In the genomic region with DNA sequence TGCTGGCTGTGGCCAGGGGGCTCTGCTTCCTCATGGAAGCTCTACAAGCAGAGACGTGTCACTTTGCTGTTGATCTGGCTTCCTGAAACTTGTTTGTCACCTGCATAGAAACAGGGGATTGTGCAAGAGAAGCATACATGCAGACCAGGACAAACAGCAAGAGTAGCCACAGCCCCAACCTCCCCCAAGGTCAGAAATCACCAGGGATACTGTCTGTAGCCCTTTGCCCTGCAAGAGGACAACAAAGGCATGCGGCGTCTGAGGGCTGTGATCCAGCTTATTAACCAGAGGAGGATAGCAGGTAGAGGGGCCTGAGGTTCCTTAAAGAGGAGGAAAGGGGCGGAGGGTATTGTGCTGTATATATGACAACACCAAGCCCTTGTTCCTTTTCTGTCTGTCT, we compare ENCODE assay signal across 30 mouse cellular contexts. TPM values are rescaled to one million over a fixed set of nuclear protein-coding genes. Genes with fewer than 3 reads are reported as not detected.
DNase-seq lines count a peak whose midpoint lies in the region; ATAC-seq and TF ChIP-seq lines count a peak whose summit lies in the region.
"Had no signal": no experiment of that assay in that cellular context is flagged by ENCODE, and none has a peak within 500 bp of the region (broad histone marks: within the 10 kb centered on the region; RNA-seq: fewer than 3 reads in every experiment).

No protein-coding gene starts in this region.

- no peaks in the 10 kb centered on the region for H3K36me3 ChIP-seq in kidney, adult 2 months (ENCODE audit: control insufficient read depth, insufficient read depth, low read length)
- H3K36me3 ChIP-seq in kidney, embryonic 14.5 days (ENCODE audit: control insufficient read depth, insufficient read depth, low read length): no peaks in the 10 kb centered on the region
- no peaks in the 10 kb centered on the region for H3K36me3 ChIP-seq in liver, embryonic 14.5 days (replicated peaks; ENCODE audit: control insufficient read depth, insufficient read depth, low read depth)
- H3K36me3 ChIP-seq: forebrain, embryonic 10.5 days; G1E; heart, embryonic 15.5 days; hindbrain, embryonic 13.5 days; limb, embryonic 10.5 days; midbrain, embryonic 13.5 days had no signal

- no peak for TF ChIP-seq POLR2A in kidney, adult 2 months (IDR thresholded peaks at IDR 0.05; ENCODE audit: low read depth, low read length)

- no peak for ATAC-seq in kidney, embryonic 14.5 days (ENCODE audit: low FRiP score, low TSS enrichment)
- ATAC-seq in liver, embryonic 14.5 days (ENCODE audit: insufficient read depth): peak; percentile 5; the same call in 1 of the 2 replicates
- 0 out of 2 replicates have a peak, but pooled peaks have one; percentile 34 for ATAC-seq in neutrophil, adult 5-6 weeks (ENCODE audit: extremely low read depth, insufficient number of reproducible peaks, low FRiP score, poor library complexity, severe bottlenecking)
- ATAC-seq: forebrain, postnatal 0 days; midbrain, embryonic 13.5 days; Patski had no signal

- H3K4me1 ChIP-seq in kidney, adult 2 months (ENCODE audit: control insufficient read depth, insufficient read depth, low read length): peaks cover 13% of the 10 kb centered on the region; the same call in 1 of the 2 replicates
- no peaks in the 10 kb centered on the region for H3K4me1 ChIP-seq in kidney, embryonic 14.5 days (ENCODE audit: control insufficient read depth, insufficient read depth, low read length)
- H3K4me1 ChIP-seq in liver, embryonic 14.5 days (replicated peaks; ENCODE audit: control insufficient read depth in 2 of 2, insufficient read depth in 2 of 2, low read length in 1 of 2): peaks cover 0 to 10% of the 10 kb centered on the region in 2 experiments; a peak in 2 of 4 replicates
- H3K4me1 ChIP-seq: forebrain, embryonic 10.5 days; hindbrain, embryonic 13.5 days; midbrain, embryonic 13.5 days had no signal

- no peaks in the 10 kb centered on the region for H3K9me3 ChIP-seq in kidney, embryonic 14.5 days (ENCODE audit: control insufficient read depth, low read length)
- H3K9me3 ChIP-seq in liver, embryonic 14.5 days (ENCODE audit: control insufficient read depth, low read length): no peaks in the 10 kb centered on the region
- H3K9me3 ChIP-seq: forebrain, embryonic 10.5 days; G1E; heart, embryonic 15.5 days; hindbrain, embryonic 13.5 days; limb, embryonic 10.5 days; midbrain, embryonic 13.5 days had no signal

- H3K27ac ChIP-seq in kidney, adult 2 months (ENCODE audit: insufficient read depth, low read depth, low read length): peak overlapping the region; percentile 28; the same call in 1 of the 2 replicates
- no peak overlapping the region for H3K27ac ChIP-seq in kidney, embryonic 14.5 days (ENCODE audit: low read depth, low read length)
- H3K27ac ChIP-seq in liver, embryonic 14.5 days: no peak overlapping the region
- H3K27ac ChIP-seq: forebrain, embryonic 10.5 days; heart, embryonic 15.5 days; hindbrain, embryonic 13.5 days; limb, embryonic 10.5 days; midbrain, embryonic 13.5 days had no signal

- no peak overlapping the region for H3K4me2 ChIP-seq in kidney, embryonic 14.5 days (replicated peaks; ENCODE audit: low read depth, low read length)
- no peak overlapping the region for H3K4me2 ChIP-seq in liver, embryonic 14.5 days (ENCODE audit: low read depth)
- H3K4me2 ChIP-seq: heart, embryonic 15.5 days; hindbrain, embryonic 13.5 days; midbrain, embryonic 13.5 days had no signal

- no peak for TF ChIP-seq CTCF in kidney, adult 2 months (conservative IDR thresholded peaks at IDR 0.05; ENCODE audit: insufficient read depth, insufficient read length, low read depth, low read length)
- no peak for TF ChIP-seq CTCF in liver, embryonic 14.5 days (IDR thresholded peaks at IDR 0.05; ENCODE audit: low read depth)

- H3K27me3 ChIP-seq in kidney, adult 2 months (replicated peaks; ENCODE audit: control insufficient read depth, insufficient read depth, low read length): no peaks in the 10 kb centered on the region
- H3K27me3 ChIP-seq in kidney, embryonic 14.5 days (ENCODE audit: control insufficient read depth, insufficient read depth, low read length): no peaks in the 10 kb centered on the region
- no peaks in the 10 kb centered on the region for H3K27me3 ChIP-seq in liver, embryonic 14.5 days (ENCODE audit: control insufficient read depth, insufficient read depth, low read length)
- H3K27me3 ChIP-seq: CH12.LX, Patski had no signal

- H3K9ac ChIP-seq in kidney, embryonic 14.5 days (ENCODE audit: low read depth, low read length): no peak overlapping the region
- no peak overlapping the region for H3K9ac ChIP-seq in liver, embryonic 14.5 days (replicated peaks)
- H3K9ac ChIP-seq: forebrain, postnatal 0 days; heart, embryonic 15.5 days; hindbrain, embryonic 13.5 days; midbrain, embryonic 13.5 days had no signal

- 50% methylated on average over 4 of the region's 4 CpGs for WGBS in kidney, adult 2 months
- 68% methylated on average over 4 of the region's 4 CpGs for WGBS in kidney, embryonic 14.5 days
- WGBS in liver, embryonic 14.5 days (ENCODE audit: insufficient replicate concordance): 48% methylated on average over 4 of the region's 4 CpGs

- peak; percentile 86 for DNase-seq in kidney, adult 2 months
- DNase-seq in kidney, adult 9 months: peak; percentile 85
- DNase-seq in liver, embryonic 14.5 days (ENCODE audit: low read depth in 3 of 3, low spot score in 3 of 3): no peak
- DNase-seq in cerebellum, adult 8-10 months: no peak
- no peak for DNase-seq in thymus, adult 18-20 months
- no peak for DNase-seq in adrenal gland, adult 8-10 months
- DNase-seq: cerebellum, adult 11-12 months; cerebellum, postnatal 14 days; forebrain, postnatal 0 days; gastrocnemius, postnatal 36 days; heart, postnatal 36 days; lung, adult 2 months; lung, postnatal 14 days; right cerebral cortex, postnatal 14 days; thymus, postnatal 14 days had no signal

- TF ChIP-seq EP300 in liver, embryonic 14.5 days (IDR thresholded peaks at IDR 0.05; ENCODE audit: low read depth): no peak

- no peak overlapping the region for H3K4me3 ChIP-seq in kidney, adult 2 months (ENCODE audit: insufficient read depth, low read depth, low read length)
- no peak overlapping the region for H3K4me3 ChIP-seq in kidney, embryonic 14.5 days (ENCODE audit: low read length)
- no peak overlapping the region for H3K4me3 ChIP-seq in liver, embryonic 14.5 days (ENCODE audit: insufficient read depth in 1 of 2, low read depth in 2 of 2, low read length in 2 of 2)
- H3K4me3 ChIP-seq: forebrain, embryonic 10.5 days; heart, embryonic 15.5 days; hindbrain, embryonic 13.5 days; limb, embryonic 10.5 days; megakaryocyte, embryonic 14.5 days; midbrain, embryonic 13.5 days had no signal

RNA-seq across cellular contexts. Expression of a gene that starts 6.6 kb away (rescaled TPM):
- 519 and 608 TPM in 2 replicates for polyA plus RNA-seq in kidney, adult 2 months (2012; rRNA removed)
- 145 and 173 TPM in 2 replicates for polyA plus RNA-seq in kidney, embryonic 14.5 days (2014; fragmentation: Nextera tagmentation; extraction: Ambion mirVana)
- 45.9 and 50.5 TPM in 2 replicates for polyA plus RNA-seq in liver, embryonic 14.5 days (2012; rRNA removed)
- polyA plus RNA-seq in liver, embryonic 14.5 days (2014; fragmentation: Nextera tagmentation; extraction: Ambion mirVana): 150 and 151 TPM in 2 replicates
- total RNA-seq in neutrophil, adult 5-6 weeks (2017): 113 and 123 TPM in 2 replicates
- total RNA-seq in adrenal gland, adult 8-10 months (2022): 100 to 1,000 TPM; 122 to 221 (median 169) TPM

RNA-seq across cellular contexts. Expression of a gene that starts 34.8 kb away (rescaled TPM):
- polyA plus RNA-seq in kidney, adult 2 months (2012; rRNA removed): 70.2 and 76.1 TPM in 2 replicates
- 68.2 and 97.2 TPM in 2 replicates for polyA plus RNA-seq in kidney, embryonic 14.5 days (2014; fragmentation: Nextera tagmentation; extraction: Ambion mirVana)
- 39.5 and 46.9 TPM in 2 replicates for polyA plus RNA-seq in liver, embryonic 14.5 days (2012; rRNA removed)
- polyA plus RNA-seq in liver, embryonic 14.5 days (2014; fragmentation: Nextera tagmentation; extraction: Ambion mirVana): 51.7 and 51.9 TPM in 2 replicates
- 48.1 and 73.9 TPM in 2 replicates for total RNA-seq in neutrophil, adult 5-6 weeks (2017)
- total RNA-seq in adrenal gland, adult 8-10 months (2022): 10 to 100 TPM; 42.0 to 50.0 (median 45.0) TPM

RNA-seq across cellular contexts. Expression of a gene that starts 40.2 kb away (rescaled TPM):
- polyA plus RNA-seq in kidney, adult 2 months (2012; rRNA removed): 0.08 and 2.2 TPM in 2 replicates
- not detected in 2 replicates for polyA plus RNA-seq in kidney, embryonic 14.5 days (2014; fragmentation: Nextera tagmentation; extraction: Ambion mirVana)
- 0.04 TPM in 1 of 2 replicates, not detected in the other for polyA plus RNA-seq in liver, embryonic 14.5 days (2012; rRNA removed)
- polyA plus RNA-seq in liver, embryonic 14.5 days (2014; fragmentation: Nextera tagmentation; extraction: Ambion mirVana): not detected in 2 replicates
- 73.4 and 82.4 TPM in 2 replicates for total RNA-seq in neutrophil, adult 5-6 weeks (2017)
- total RNA-seq in adrenal gland, adult 8-10 months (2022): under 1 TPM in 1 of 4 experiments, not detected in 3; 1.00 TPM
- total RNA-seq: adrenal gland, adult 18-20 months; adrenal gland, postnatal 4 days; forebrain, postnatal 0 days; G1E; gastrocnemius, postnatal 36 days; heart, postnatal 36 days had no signal
- polyA plus RNA-seq: embryonic facial prominence, embryonic 11.5 days; forebrain, embryonic 10.5 days; forebrain, postnatal 0 days; G1E; hindbrain, embryonic 13.5 days; limb, embryonic 10.5 days; midbrain, embryonic 13.5 days; neural tube, embryonic 11.5 days; Patski had no signal

Comparison
In these comparisons a context has a peak if more than half of its experiments do, and no peak if none do; other contexts are left out.
1. DNase-seq: peak in kidney, adult 2 months (single experiment) and kidney, adult 9 months (single experiment); none in liver, embryonic 14.5 days (0 of 3), cerebellum, adult 8-10 months (single experiment), thymus, adult 18-20 months (0 of 2) and adrenal gland, adult 8-10 months (single experiment).